Mouse (Mus musculus) embryonic fibroblast, embryonic 13.5 days (primary cell): ENCODE measurements around the gene Polr3h.

Experiments used
- CTCF ChIP-seq: IDR thresholded peaks from 2 replicates; pipeline ENCODE4 v1.5.1; 2011; ENCODE audit warnings: mild to moderate bottlenecking, control low read depth, low read length, moderate library complexity, borderline replicate concordance; ENCODE audit not compliant: insufficient read depth
- POLR2A ChIP-seq: IDR thresholded peaks from 2 replicates; pipeline ENCODE4 v1.6.1; 2011; ENCODE audit warnings: low read depth, mild to moderate bottlenecking, control low read depth, low read length, moderate library complexity

DNA sequence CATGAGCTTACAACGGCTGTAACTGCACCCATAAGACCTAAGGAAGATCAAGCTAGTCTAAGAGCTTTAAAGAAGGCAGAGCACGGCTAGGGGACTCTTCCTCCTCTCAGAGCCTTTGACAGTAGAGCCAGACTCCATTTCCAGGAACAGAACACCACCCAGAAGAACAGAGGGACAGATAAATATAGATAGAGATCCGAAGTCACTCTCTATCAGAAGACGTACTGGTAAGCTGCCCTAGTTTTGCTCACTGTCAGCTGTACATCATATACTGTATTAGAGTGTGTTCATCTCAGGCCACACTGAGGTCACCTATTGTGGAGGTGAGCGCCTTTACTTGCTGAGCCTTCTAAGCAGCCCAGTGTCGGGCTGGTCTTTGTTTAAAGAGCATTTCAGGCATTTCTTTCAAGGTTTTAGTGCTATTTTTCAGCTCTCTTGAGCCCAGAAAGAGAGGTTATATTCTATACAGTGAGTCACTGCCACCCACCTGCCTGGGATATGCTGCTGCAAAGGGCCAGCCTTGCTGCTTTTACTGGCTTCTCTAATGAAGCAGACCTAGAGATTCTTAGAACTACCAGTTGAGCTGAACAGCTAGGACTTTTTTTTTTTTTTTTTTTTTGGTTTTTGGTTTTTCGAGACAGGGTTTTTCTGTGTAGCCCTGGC is 34.8 kb downstream of the Polr3h start:
- no peak for TF ChIP-seq POLR2A
- no peak for TF ChIP-seq CTCF
